Mouse (Mus musculus) kidney, embryonic 16.5 days (tissue): ENCODE data around the gene 9530068E07Rik. TPM values are rescaled to one million over a fixed set of nuclear protein-coding genes. Genes with fewer than 3 reads are reported as not detected.

Source experiments
- ATAC-seq: fragments of 200-750 bp; cut with Nextera tagmentation; 2 replicates; pipeline ENCODE4 v1.8.0; 2017; ENCODE audit warnings: moderate TSS enrichment; ENCODE audit not compliant: low FRiP score, low TSS enrichment
- H3K27ac ChIP-seq: fragments of 300-500 bp; sonication (generic); 2 replicates; pipeline ENCODE4 v1.5.1; 2014; ENCODE audit warnings: low read length
- H3K27me3 ChIP-seq: fragments of 300-500 bp; sonication (generic); 2 replicates; pipeline ENCODE4 v1.6.1; 2014; ENCODE audit warnings: low read length, control low read depth, mixed read lengths; ENCODE audit not compliant: insufficient read depth
- H3K36me3 ChIP-seq: fragments of 300-500 bp; sonication (generic); 2 replicates; pipeline ENCODE4 v1.6.1; 2014; ENCODE audit warnings: low read length, control low read depth, mixed read lengths; ENCODE audit not compliant: insufficient read depth
- H3K4me1 ChIP-seq: fragments of 300-500 bp; sonication (generic); 2 replicates; pipeline ENCODE4 v1.6.1; 2014; ENCODE audit warnings: low read length, control low read depth, mixed read lengths; ENCODE audit not compliant: insufficient read depth
- H3K4me2 ChIP-seq: fragments of 300-500 bp; sonication (generic); replicated peaks from 2 replicates; pipeline ENCODE4 v1.6.1; 2014; ENCODE audit warnings: low read depth, low read length
- H3K4me3 ChIP-seq: fragments of 300-500 bp; sonication (generic); 2 replicates; pipeline ENCODE4 v1.5.1; 2014; ENCODE audit warnings: mild to moderate bottlenecking, low read length
- H3K9ac ChIP-seq: fragments of 300-500 bp; sonication (generic); replicated peaks from 2 replicates; pipeline ENCODE4 v1.6.1; 2014; ENCODE audit warnings: low read length
- H3K9me3 ChIP-seq: fragments of 300-500 bp; sonication (generic); 2 replicates; pipeline ENCODE4 v1.6.1; 2016; ENCODE audit warnings: low read length, control low read depth
- WGBS: fragments of 180-500 bp; shearing (Covaris S2); extraction: QIAGEN DNeasy Blood & Tissue Kit; methylation state at CpG from one replicate; pipeline ENCODE4 v1.1.7; 2014; 5-methylcytosine and 5-hydroxymethylcytosine counted together
- polyA plus RNA-seq: library from polyadenylated mRNA; unstranded; fragments of >200 nt; fragmentation: Nextera tagmentation; extraction: Ambion mirVana; gene quantifications from 2 replicates; pipeline ENCODE4 v1.2.1, GENCODE M21; 2015

The 9530068E07Rik gene
- polyA plus RNA-seq, 1 experiment from 2014 or later: 263 TPM

DNA sequence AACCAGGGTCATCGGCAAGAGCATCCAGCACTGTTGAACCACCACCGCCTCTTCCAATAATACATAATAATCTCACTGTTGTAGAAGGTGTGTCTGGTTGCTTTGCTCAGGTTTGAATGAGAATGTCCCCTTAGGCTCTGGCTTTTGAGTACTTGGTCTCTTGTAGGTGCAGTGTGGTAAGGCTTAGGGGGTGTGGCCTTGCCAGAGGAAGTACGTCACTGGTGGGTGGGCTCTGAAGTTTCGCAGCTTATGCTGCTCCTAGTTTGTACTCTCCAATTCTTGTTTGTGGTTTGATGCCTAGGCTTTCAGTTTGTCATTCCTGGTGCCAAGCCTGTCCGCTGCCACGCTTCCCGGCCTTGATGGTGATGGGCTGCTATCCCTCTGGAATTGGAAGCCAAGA, 6.3 kb upstream of the 9530068E07Rik start:
- no peaks in the 10 kb centered on the region for H3K4me1 ChIP-seq
- no peak overlapping the region for H3K4me3 ChIP-seq
- peaks cover 50% of the 10 kb centered on the region for H3K36me3 ChIP-seq
- 89% methylated on average over 7 of the region's 7 CpGs for WGBS
- ATAC-seq: no peak
- H3K4me2 ChIP-seq: no peak overlapping the region
- H3K9ac ChIP-seq: no peak overlapping the region
- H3K27me3 ChIP-seq: no peaks in the 10 kb centered on the region
- H3K27ac ChIP-seq: no peak overlapping the region
- no peaks in the 10 kb centered on the region for H3K9me3 ChIP-seq

DNA sequence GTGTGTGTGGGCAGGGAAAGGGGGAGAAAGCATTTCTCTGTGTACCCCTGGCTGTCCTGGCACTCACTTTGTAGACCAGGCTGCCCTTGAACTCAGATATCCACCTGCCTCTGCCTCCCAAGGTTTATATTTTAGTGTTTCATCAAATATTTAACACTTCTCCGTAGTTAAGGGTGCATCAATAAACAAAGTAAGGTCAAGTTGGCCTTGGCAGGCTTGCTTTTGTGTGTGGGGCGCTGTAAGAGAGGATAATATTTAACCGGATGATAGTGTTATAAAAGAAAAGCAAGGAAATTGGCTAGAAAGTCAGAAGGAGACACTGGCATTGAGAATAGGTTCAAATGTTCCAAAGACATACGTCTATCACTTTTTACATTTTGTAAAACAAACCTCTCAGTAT, 1.7 kb upstream of the 9530068E07Rik start:
- Histone ChIP-seq H3K9ac (no peak overlapping the region), H3K4me2 (no peak overlapping the region), H3K4me1 (peaks cover 11% of the 10 kb centered on the region), H3K36me3 (peaks cover 17% of the 10 kb centered on the region), H3K9me3 (no peaks in the 10 kb centered on the region), H3K27ac (no peak overlapping the region), H3K27me3 (no peaks in the 10 kb centered on the region), H3K4me3 (no peak overlapping the region)
- WGBS: 73% methylated on average over 4 of the region's 4 CpGs
- no peak for ATAC-seq

DNA sequence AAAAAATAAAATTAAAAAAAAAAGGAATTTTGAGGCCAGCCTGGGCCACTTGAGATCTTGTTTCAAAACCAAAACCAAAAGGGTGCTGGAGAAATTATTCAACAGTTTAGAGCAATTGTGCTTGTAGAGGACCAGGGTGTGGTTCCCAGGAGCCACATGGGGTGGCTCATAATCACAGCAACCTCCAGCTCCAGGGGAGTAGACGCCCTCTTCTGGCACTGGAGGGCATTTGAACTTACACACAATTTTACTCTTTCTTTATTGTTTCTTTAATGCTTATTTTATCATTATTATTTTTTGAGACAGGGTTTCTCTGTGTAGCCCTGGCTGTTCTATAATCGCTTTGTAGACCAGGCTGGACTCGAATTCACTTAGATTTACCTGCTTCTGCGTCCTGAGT, 885 bp upstream of the 9530068E07Rik start:
- no peak overlapping the region for H3K4me2 ChIP-seq
- no peak overlapping the region for H3K4me3 ChIP-seq
- H3K27me3 ChIP-seq: no peaks in the 10 kb centered on the region
- peaks cover 17% of the 10 kb centered on the region for H3K4me1 ChIP-seq
- H3K27ac ChIP-seq: no peak overlapping the region
- H3K36me3 ChIP-seq: peaks cover 9% of the 10 kb centered on the region
- 33% methylated on average over 4 of the region's 4 CpGs for WGBS
- H3K9ac ChIP-seq: no peak overlapping the region
- no peaks in the 10 kb centered on the region for H3K9me3 ChIP-seq
- no peak for ATAC-seq

DNA sequence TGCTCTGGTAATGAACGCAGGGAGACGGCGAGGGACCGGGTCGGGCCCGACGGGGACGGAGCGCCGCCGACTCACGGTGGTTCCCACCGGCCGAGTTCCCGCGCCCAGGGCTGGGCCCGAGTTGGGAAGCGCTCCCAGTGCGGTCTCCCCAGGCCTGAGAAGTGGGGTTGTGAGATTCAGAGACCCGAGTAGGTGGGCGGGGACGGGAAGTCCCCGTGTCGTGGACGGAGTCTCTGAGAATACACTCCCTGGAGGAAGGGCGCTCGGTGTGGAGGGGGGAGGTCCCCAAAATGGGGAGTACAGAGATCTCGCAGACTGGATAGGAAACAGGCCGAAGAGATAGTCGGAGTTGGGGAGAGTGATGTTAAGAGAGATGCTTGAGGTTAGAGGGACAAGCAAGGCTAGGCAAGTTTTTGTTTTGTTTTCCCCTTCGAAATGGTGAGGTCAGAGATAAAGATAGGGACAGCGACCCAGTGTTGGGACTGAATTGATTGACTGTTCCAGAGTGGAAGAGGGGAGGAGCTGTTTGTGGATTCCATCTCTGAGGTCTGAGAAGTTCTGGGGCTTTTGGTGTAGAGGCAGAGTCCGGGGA, 465 bp downstream of the 9530068E07Rik start:
- 0 out of 2 replicates have a peak, but pooled peaks cover 6% of the 10 kb centered on the region for H3K36me3 ChIP-seq
- H3K9ac ChIP-seq: peak overlapping the region; percentile 98
- under 1% methylated on average over 33 of the region's 33 CpGs for WGBS
- peaks cover 31% of the 10 kb centered on the region for H3K4me1 ChIP-seq
- H3K27ac ChIP-seq: peak overlapping the region; percentile 96
- peak overlapping the region; percentile 70 for H3K4me2 ChIP-seq
- no peaks in the 10 kb centered on the region for H3K27me3 ChIP-seq
- ATAC-seq: peak; percentile 79
- H3K9me3 ChIP-seq: no peaks in the 10 kb centered on the region
- H3K4me3 ChIP-seq: peak overlapping the region; percentile 94

DNA sequence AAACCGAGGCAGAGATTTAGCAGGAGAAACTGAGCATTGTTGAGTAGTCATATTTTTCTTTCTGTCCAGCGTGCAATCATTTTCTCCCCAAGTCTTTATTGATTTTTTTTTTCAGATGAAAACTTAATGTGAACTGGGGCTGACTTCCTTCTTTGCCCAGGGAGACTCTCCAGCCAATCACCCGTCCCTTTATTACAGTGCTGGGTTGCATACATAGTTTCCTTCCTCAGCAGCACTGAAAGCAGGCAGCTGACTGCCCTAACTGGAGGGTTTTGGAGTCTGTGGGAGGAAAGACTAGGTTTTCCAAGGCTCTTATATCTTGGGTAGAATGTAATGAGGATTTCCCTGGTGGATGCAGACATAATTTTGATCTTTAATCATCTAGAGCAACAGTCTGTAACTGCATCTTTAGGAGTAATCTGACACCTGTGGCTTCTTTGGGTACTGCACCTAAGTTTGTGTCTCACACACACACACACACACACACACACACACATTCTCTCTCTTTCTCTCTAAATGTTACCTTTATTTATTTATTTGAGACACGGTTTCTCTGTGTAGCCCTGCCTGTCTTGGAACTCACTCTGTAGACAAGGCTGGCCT, 1.3 kb downstream of the 9530068E07Rik start:
- no peaks in the 10 kb centered on the region for H3K27me3 ChIP-seq
- peak overlapping the region; percentile 70 for H3K4me2 ChIP-seq
- 0 out of 2 replicates have a peak, but pooled peaks cover 6% of the 10 kb centered on the region for H3K36me3 ChIP-seq
- peak overlapping the region; percentile 94 for H3K4me3 ChIP-seq
- WGBS: 81% methylated on average over 4 of the region's 4 CpGs
- ATAC-seq: no peak
- H3K27ac ChIP-seq: no peak overlapping the region
- peaks cover 36% of the 10 kb centered on the region for H3K4me1 ChIP-seq
- H3K9me3 ChIP-seq: no peaks in the 10 kb centered on the region
- peak overlapping the region; percentile 98; the same call in 1 of the 2 replicates for H3K9ac ChIP-seq

DNA sequence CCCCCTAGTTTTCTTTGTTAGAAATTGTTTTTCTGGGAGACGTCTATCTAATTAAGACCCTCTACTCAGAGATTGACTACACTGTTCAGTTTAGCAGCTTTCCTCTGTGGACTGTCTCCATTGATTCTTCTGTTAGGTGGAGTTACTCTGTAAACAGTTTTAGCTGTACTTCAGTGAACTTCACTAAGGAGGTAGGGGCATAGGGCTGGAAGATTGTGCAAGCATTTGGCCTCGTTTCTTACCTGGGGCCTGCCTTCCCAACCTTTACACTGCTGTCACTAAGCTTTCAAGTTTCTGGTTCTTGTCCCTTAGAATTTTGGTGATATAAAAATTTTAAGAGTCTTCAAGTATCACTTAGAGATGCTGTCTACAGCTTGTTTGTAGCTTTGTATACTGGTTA, 5.2 kb downstream of the 9530068E07Rik start:
- peaks cover 27% of the 10 kb centered on the region for H3K36me3 ChIP-seq
- no peak overlapping the region for H3K9ac ChIP-seq
- 57% methylated on average over 2 of the region's 2 CpGs for WGBS
- H3K27me3 ChIP-seq: no peaks in the 10 kb centered on the region
- ATAC-seq: no peak
- peaks cover 32% of the 10 kb centered on the region for H3K4me1 ChIP-seq
- H3K27ac ChIP-seq: no peak overlapping the region
- no peak overlapping the region for H3K4me2 ChIP-seq
- no peaks in the 10 kb centered on the region for H3K9me3 ChIP-seq
- H3K4me3 ChIP-seq: no peak overlapping the region

DNA sequence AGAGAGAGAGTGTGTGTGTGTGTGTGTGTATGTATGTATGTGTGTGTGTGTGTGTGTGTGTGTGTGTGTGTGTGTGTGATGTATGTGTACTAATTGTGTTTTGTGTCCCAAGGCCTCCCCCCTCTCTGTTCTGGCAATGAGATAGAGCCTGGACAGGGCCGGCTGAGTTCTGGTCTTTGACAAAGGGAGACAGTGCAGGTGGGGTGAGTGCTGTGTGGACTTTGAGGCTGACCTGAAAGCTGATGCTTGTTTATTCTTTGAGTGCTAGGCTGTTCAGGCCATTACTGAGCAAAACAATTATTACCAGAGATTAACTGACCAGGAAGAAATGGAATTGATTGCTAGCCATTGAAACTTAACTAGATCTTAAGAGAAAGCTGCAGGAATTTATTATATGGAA, 6.3 kb downstream of the 9530068E07Rik start:
- peaks cover 36% of the 10 kb centered on the region for H3K36me3 ChIP-seq
- H3K4me1 ChIP-seq: peaks cover 32% of the 10 kb centered on the region
- H3K4me2 ChIP-seq: no peak overlapping the region
- H3K27ac ChIP-seq: no peak overlapping the region
- no peaks in the 10 kb centered on the region for H3K9me3 ChIP-seq
- H3K4me3 ChIP-seq: no peak overlapping the region
- H3K27me3 ChIP-seq: no peaks in the 10 kb centered on the region
- ATAC-seq: no peak
- WGBS: 25% methylated on average over 1 of the region's 1 CpGs
- H3K9ac ChIP-seq: no peak overlapping the region

DNA sequence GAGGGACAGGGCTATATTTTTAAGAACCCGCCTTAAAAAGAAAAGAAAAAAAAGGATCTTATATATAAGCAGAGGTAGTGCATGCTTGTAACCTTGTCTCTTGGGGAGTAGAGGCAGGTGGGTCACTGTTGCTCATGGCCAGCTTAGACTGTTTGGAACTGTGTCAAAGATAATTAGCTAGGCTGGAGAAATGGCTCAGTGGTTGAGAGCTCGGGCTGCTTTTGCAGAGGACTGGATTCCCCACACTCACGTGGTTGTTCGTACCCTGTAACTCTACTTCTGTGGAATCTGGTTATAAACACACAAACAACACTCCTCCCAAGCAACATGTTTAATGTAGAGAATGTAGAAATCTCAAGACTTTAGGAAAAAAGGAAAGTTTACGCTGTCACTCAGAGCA, 8.0 kb downstream of the 9530068E07Rik start:
- Histone ChIP-seq H3K4me3 (no peak overlapping the region), H3K27me3 (no peaks in the 10 kb centered on the region), H3K9ac (no peak overlapping the region), H3K36me3 (peaks cover 49% of the 10 kb centered on the region), H3K4me2 (no peak overlapping the region), H3K9me3 (no peaks in the 10 kb centered on the region), H3K4me1 (peaks cover 25% of the 10 kb centered on the region), H3K27ac (no peak overlapping the region)
- WGBS: 84% methylated on average over 5 of the region's 5 CpGs
- no peak for ATAC-seq

DNA sequence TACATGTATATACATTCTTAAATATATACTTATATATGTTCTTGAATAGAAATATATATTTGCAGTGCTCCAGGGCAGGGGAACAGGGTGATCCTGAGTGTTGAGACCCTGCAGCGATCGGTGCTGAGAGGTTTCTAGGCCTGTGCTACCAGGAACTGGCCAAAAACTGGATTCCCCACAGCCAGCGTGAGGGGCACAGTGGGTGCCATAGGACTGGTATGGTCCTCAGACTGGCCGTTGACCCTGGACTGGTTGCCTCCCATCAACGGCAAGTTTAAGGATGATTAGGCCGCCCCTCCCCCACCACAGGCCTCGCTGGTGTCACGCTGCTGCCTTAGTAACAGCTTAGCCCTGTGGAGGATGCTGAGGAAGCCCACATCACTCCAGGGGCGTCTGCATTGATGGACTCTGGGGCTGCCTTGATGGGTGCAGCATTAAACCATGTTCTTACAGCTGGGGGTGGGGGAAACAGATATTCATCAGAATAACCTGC, 9.0 kb downstream of the 9530068E07Rik start:
- H3K27ac ChIP-seq: no peak overlapping the region
- no peak overlapping the region for H3K9ac ChIP-seq
- H3K9me3 ChIP-seq: no peaks in the 10 kb centered on the region
- H3K36me3 ChIP-seq: peaks cover 52% of the 10 kb centered on the region
- peaks cover 20% of the 10 kb centered on the region for H3K4me1 ChIP-seq
- ATAC-seq: no peak
- WGBS: 71% methylated on average over 9 of the region's 9 CpGs
- no peaks in the 10 kb centered on the region for H3K27me3 ChIP-seq
- H3K4me3 ChIP-seq: no peak overlapping the region
- no peak overlapping the region for H3K4me2 ChIP-seq

DNA sequence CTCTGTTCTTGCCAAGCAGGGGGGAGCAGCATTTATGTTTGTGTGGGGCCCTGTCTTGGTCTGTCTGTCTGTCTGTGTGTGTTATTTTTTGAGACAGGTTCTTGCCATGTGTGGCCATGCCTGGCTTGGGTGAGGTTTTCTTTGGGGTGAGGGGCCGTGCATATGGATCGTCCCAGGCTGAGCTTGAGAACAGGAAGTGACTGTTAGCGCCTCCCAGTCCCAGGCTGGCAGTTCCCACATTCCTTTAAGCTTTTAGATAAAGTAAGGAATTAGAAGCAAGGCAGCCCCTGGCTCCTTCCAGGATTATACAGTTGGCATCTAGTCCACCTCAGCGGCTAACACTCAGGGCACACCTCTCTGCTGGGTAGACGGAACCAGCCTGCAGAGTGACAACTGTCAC, 13.1 kb downstream of the 9530068E07Rik start:
- Histone ChIP-seq H3K4me2 (no peak overlapping the region), H3K36me3 (peaks cover 44% of the 10 kb centered on the region), H3K4me1 (no peaks in the 10 kb centered on the region), H3K27ac (no peak overlapping the region), H3K4me3 (no peak overlapping the region), H3K9me3 (0 out of 2 replicates have a peak, but pooled peaks cover 5% of the 10 kb centered on the region), H3K9ac (no peak overlapping the region), H3K27me3 (no peaks in the 10 kb centered on the region)
- 72% methylated on average over 5 of the region's 5 CpGs for WGBS
- ATAC-seq: no peak
